Mouse (Mus musculus): ENCODE results near the gene Dcst1. TPM values are rescaled to one million over a fixed set of nuclear protein-coding genes. Genes with fewer than 3 reads are reported as not detected.
A peak's percentile ranks its signal among the peaks of the same experiment; 100 is the strongest.

Dcst1 gene
- polyA plus RNA-seq, 1 experiment: 0.20 TPM

DNA sequence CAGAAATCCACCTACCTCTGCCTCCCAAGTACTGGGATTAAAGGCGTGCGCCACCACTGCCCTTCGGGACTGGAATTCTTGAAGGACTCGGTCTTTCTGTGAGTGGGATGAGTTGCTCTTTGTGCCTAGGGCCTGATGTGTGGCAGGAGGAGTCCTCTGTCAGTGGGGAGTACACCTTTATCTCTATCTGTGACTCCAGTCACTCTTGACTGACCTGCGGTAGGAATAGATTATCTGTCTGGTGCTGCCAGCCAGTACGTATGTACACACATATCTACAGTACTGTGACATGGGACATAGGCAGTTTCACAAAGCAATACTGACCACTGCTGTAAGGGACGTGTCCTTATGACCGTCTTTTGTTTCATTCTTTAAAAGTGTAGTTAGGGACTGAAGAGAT, 39.2 kb downstream of the Dcst1 start:
- TF ChIP-seq CEBPB (IDR thresholded peaks at IDR 0.05; ENCODE audit: low read depth) (no peak), USF1 (IDR thresholded peaks at IDR 0.05; ENCODE audit: low read depth) (no peak), MYOD1 (IDR thresholded peaks at IDR 0.05; ENCODE audit: control insufficient read depth, insufficient read length, low read depth) (no peak), FOSL1 (IDR thresholded peaks at IDR 0.05; ENCODE audit: insufficient read depth, low read length, poor library complexity, severe bottlenecking) (no peak), MYOG (IDR thresholded peaks at IDR 0.05; ENCODE audit: control insufficient read depth, extremely low read depth, insufficient read length) (no peak)
- Histone ChIP-seq H3K27me3 (ENCODE audit: control insufficient read depth, insufficient read depth, insufficient read length) (peaks cover 17% of the 10 kb centered on the region), H3K4me3 (ENCODE audit: insufficient read depth, poor library complexity, severe bottlenecking) (no peak overlapping the region), H3K36me3 (ENCODE audit: control insufficient read depth, insufficient read depth) (no peaks in the 10 kb centered on the region), H3ac (ENCODE audit: control insufficient read depth, insufficient read length, low read depth) (no peak overlapping the region), H3K79me2 (ENCODE audit: control insufficient read depth, insufficient read depth) (no peaks in the 10 kb centered on the region), H3K79me3 (ENCODE audit: low read depth) (no peaks in the 10 kb centered on the region)

DNA sequence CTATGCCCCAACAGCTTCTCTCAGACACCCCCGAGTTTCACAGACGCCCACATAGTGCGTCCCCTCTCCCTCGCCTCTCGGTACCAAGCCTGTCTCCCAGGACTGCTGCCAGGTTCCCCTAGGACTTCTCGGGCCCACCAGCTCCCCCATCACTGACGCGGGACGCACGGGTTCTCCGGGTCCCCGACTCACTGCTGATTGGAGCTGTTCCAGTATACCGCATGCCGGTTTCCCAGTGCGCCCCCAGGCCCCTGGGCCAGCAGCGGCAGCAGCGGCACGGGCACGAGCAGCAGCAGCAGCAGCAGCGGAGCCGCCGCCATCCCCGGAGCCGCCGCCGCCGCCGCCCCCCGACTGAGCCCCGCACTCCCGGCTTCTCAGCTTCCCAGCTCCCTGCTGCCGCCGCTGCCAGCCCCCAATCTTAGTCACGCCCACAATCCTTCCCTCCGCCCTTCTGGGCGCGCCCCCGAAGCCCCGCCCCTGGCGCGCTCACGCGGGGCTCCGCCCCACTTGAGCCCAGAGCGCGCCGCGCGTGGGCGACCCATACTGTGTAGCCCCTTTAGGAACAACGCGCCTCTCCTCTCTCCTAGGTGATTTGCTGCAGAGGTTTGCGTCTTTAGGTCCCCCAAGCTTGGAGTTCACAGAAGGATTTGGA, 42.4 kb downstream of the Dcst1 start, which contains the start of gene Efna3:
Gene Efna3 (minus strand): TSS at position 452 of the 652 bp plus-strand sequence.
- Histone ChIP-seq H3ac (ENCODE audit: control insufficient read depth, insufficient read length, low read depth) (peak within 1 kb of the TSS; percentile 8), H3K27me3 (ENCODE audit: control insufficient read depth, insufficient read depth, insufficient read length) (peaks cover 28% of the 10 kb centered on the region), H3K79me3 (ENCODE audit: low read depth) (no peaks in the 10 kb centered on the region), H3K4me3 (ENCODE audit: insufficient read depth, poor library complexity, severe bottlenecking) (no peak within 1 kb of the TSS), H3K79me2 (ENCODE audit: control insufficient read depth, insufficient read depth) (no peaks in the 10 kb centered on the region), H3K36me3 (ENCODE audit: control insufficient read depth, insufficient read depth) (no peaks in the 10 kb centered on the region)
- TF ChIP-seq USF1 (IDR thresholded peaks at IDR 0.05; ENCODE audit: low read depth) (no peak), MYOG (IDR thresholded peaks at IDR 0.05; ENCODE audit: control insufficient read depth, extremely low read depth, insufficient read length) (no peak), MYOD1 (IDR thresholded peaks at IDR 0.05; ENCODE audit: control insufficient read depth, insufficient read length, low read depth) (no peak), MAX (IDR thresholded peaks at IDR 0.05) (no peak), CEBPB (IDR thresholded peaks at IDR 0.05; ENCODE audit: low read depth) (no peak), FOSL1 (IDR thresholded peaks at IDR 0.05; ENCODE audit: insufficient read depth, low read length, poor library complexity, severe bottlenecking) (no peak), CTCF (IDR thresholded peaks at IDR 0.05; ENCODE audit: control insufficient read depth, insufficient read depth, insufficient read length) (no peak)

- H3K79me2 ChIP-seq (ENCODE audit: control insufficient read depth, insufficient read depth): no peaks in the 10 kb centered on the region
- no peaks in the 10 kb centered on the region for H3K79me3 ChIP-seq (ENCODE audit: low read depth)
- peak overlapping the region; percentile 8 for H3ac ChIP-seq (ENCODE audit: control insufficient read depth, insufficient read length, low read depth)
- TF ChIP-seq USF1 (IDR thresholded peaks at IDR 0.05; ENCODE audit: low read depth): no peak
- TF ChIP-seq CTCF (IDR thresholded peaks at IDR 0.05; ENCODE audit: control insufficient read depth, insufficient read depth, insufficient read length): no peak
- no peak for TF ChIP-seq FOSL1 (IDR thresholded peaks at IDR 0.05; ENCODE audit: insufficient read depth, low read length, poor library complexity, severe bottlenecking)
- no peak for TF ChIP-seq MAX (IDR thresholded peaks at IDR 0.05)
- TF ChIP-seq MYOG (IDR thresholded peaks at IDR 0.05; ENCODE audit: control insufficient read depth, extremely low read depth, insufficient read length): no peak
- TF ChIP-seq CEBPB (IDR thresholded peaks at IDR 0.05; ENCODE audit: low read depth): no peak
- TF ChIP-seq MYOD1 (IDR thresholded peaks at IDR 0.05; ENCODE audit: control insufficient read depth, insufficient read length, low read depth): no peak
- H3K4me3 ChIP-seq (ENCODE audit: insufficient read depth, poor library complexity, severe bottlenecking): no peak overlapping the region
- H3K27me3 ChIP-seq (ENCODE audit: control insufficient read depth, insufficient read depth, insufficient read length): peaks cover 26% of the 10 kb centered on the region
- no peaks in the 10 kb centered on the region for H3K36me3 ChIP-seq (ENCODE audit: control insufficient read depth, insufficient read depth)
Observed at GRCm38 (mm10) chr3:89322131-89322500, 42.9 kb downstream of the Dcst1 start.

- peaks cover 26% of the 10 kb centered on the region for H3K27me3 ChIP-seq (ENCODE audit: control insufficient read depth, insufficient read depth, insufficient read length)
- TF ChIP-seq FOSL1 (IDR thresholded peaks at IDR 0.05; ENCODE audit: insufficient read depth, low read length, poor library complexity, severe bottlenecking): no peak
- no peak for TF ChIP-seq CTCF (IDR thresholded peaks at IDR 0.05; ENCODE audit: control insufficient read depth, insufficient read depth, insufficient read length)
- TF ChIP-seq MYOD1 (IDR thresholded peaks at IDR 0.05; ENCODE audit: control insufficient read depth, insufficient read length, low read depth): no peak
- no peak for TF ChIP-seq MAX (IDR thresholded peaks at IDR 0.05)
- no peak for TF ChIP-seq MYOG (IDR thresholded peaks at IDR 0.05; ENCODE audit: control insufficient read depth, extremely low read depth, insufficient read length)
- no peak for TF ChIP-seq USF1 (IDR thresholded peaks at IDR 0.05; ENCODE audit: low read depth)
- TF ChIP-seq CEBPB (IDR thresholded peaks at IDR 0.05; ENCODE audit: low read depth): no peak
Observed at GRCm38 (mm10) chr3:89321183-89322130, 43.6 kb downstream of the Dcst1 start.

DNA sequence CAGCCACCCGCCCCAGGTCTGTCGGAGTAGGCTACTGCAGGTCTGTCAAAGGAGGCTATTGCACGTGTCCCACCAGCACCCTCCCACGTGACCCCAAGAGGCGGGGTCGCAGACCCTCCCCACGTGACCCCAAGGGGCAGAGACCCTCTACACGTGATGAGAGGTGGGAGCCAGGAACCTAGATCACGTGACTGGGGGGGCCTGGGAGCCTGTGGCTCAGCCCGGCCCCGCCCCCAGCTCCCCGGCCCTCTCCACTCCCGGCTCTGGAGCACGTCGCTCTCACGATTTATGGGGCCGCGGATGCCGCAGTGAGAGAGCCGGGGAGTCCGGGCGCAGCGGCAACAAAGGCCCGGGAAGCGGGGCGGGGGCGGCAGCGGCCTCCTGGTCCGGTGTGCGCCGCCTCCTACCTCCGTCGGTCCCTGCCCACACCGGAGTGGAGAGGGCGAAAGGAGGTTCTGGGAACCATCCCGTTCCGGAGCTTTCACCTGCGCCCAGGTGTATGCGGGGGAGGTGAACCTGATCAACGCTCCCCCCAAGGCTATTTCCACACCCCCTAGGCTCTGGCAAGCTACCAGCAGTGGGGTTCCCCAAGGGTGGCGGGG, 44.4 kb downstream of the Dcst1 start:
- H3K36me3 ChIP-seq (ENCODE audit: control insufficient read depth, insufficient read depth): no peaks in the 10 kb centered on the region
- peaks cover 26% of the 10 kb centered on the region for H3K27me3 ChIP-seq (ENCODE audit: control insufficient read depth, insufficient read depth, insufficient read length)
- H3ac ChIP-seq (ENCODE audit: control insufficient read depth, insufficient read length, low read depth): no peak overlapping the region
- H3K4me3 ChIP-seq (ENCODE audit: insufficient read depth, poor library complexity, severe bottlenecking): no peak overlapping the region
- no peaks in the 10 kb centered on the region for H3K79me2 ChIP-seq (ENCODE audit: control insufficient read depth, insufficient read depth)
- TF ChIP-seq USF1 (IDR thresholded peaks at IDR 0.05; ENCODE audit: low read depth) (peak; percentile 75), MYOG (IDR thresholded peaks at IDR 0.05; ENCODE audit: control insufficient read depth, extremely low read depth, insufficient read length) (no peak)
- H3K79me3 ChIP-seq (ENCODE audit: low read depth): no peaks in the 10 kb centered on the region

More at GRCm38 (mm10) chr3:89321183-89322130, 43.6 kb downstream of the Dcst1 start:
- no peaks in the 10 kb centered on the region for H3K79me2 ChIP-seq (ENCODE audit: control insufficient read depth, insufficient read depth)
- H3K79me3 ChIP-seq (ENCODE audit: low read depth): no peaks in the 10 kb centered on the region
- H3ac ChIP-seq (ENCODE audit: control insufficient read depth, insufficient read length, low read depth): peak overlapping the region; percentile 2
- H3K4me3 ChIP-seq (ENCODE audit: insufficient read depth, poor library complexity, severe bottlenecking): no peak overlapping the region
- no peaks in the 10 kb centered on the region for H3K36me3 ChIP-seq (ENCODE audit: control insufficient read depth, insufficient read depth)
